11 mouse cellular contexts compared by ENCODE assay signal in genomic region chr5:22511824-22512223, GRCm38 (mm10). TPM values are rescaled to one million over a fixed set of nuclear protein-coding genes. Genes with fewer than 3 reads are reported as not detected.
A peak's percentile ranks its signal among the peaks of the same experiment; 100 is the strongest.
DNase-seq lines count a peak whose midpoint lies in the region; ATAC-seq and TF ChIP-seq lines count a peak whose summit lies in the region.
"Had no signal": no experiment of that assay in that cellular context is flagged by ENCODE, and none has a peak within 500 bp of the region (broad histone marks: within the 10 kb centered on the region; RNA-seq: fewer than 3 reads in every experiment).

No protein-coding gene starts in this region.

- H3K27me3 ChIP-seq in heart, adult 2 months (ENCODE audit: control insufficient read depth, insufficient read depth, low read length) = no peaks in the 10 kb centered on the region
- H3K27me3 ChIP-seq in midbrain, embryonic 14.5 days (ENCODE audit: control insufficient read depth, insufficient read depth, low read length) = no peaks in the 10 kb centered on the region
- no peaks in the 10 kb centered on the region for H3K27me3 ChIP-seq in midbrain, embryonic 10.5 days (ENCODE audit: low read depth, poor library complexity, severe bottlenecking)
- no peaks in the 10 kb centered on the region for H3K27me3 ChIP-seq in stomach, postnatal 0 days (ENCODE audit: control insufficient read depth, insufficient read depth, low read length)
- H3K27me3 ChIP-seq: embryonic facial prominence, embryonic 13.5 days; limb, embryonic 13.5 days had no signal

- no peak overlapping the region for H3K9ac ChIP-seq in heart, adult 2 months (ENCODE audit: low read depth, low read length)
- H3K9ac ChIP-seq in midbrain, embryonic 14.5 days (replicated peaks; ENCODE audit: low read length) = no peak overlapping the region
- no peak overlapping the region for H3K9ac ChIP-seq in stomach, postnatal 0 days (ENCODE audit: low read length)
- H3K9ac ChIP-seq: embryonic facial prominence, embryonic 13.5 days; limb, embryonic 13.5 days had no signal

- TF ChIP-seq EP300 in heart, adult 2 months (IDR thresholded peaks at IDR 0.05; ENCODE audit: insufficient read depth, low read depth, low read length) = no peak
- no peak for TF ChIP-seq EP300 in stomach, postnatal 0 days (optimal IDR thresholded peaks at IDR 0.05)

- TF ChIP-seq CTCF in heart, adult 2 months (IDR thresholded peaks at IDR 0.05) = peak; percentile 73
- peak; percentile 72 for TF ChIP-seq CTCF in stomach, postnatal 0 days (IDR thresholded peaks at IDR 0.05; ENCODE audit: low read depth)

- no peaks in the 10 kb centered on the region for H3K79me2 ChIP-seq in heart, adult 2 months (replicated peaks; ENCODE audit: control insufficient read depth, insufficient read depth, low read length)

- no peaks in the 10 kb centered on the region for H3K36me3 ChIP-seq in heart, adult 2 months (ENCODE audit: control insufficient read depth, insufficient read depth, low read length)
- H3K36me3 ChIP-seq in midbrain, embryonic 14.5 days (ENCODE audit: control insufficient read depth, insufficient read depth, low read length) = peaks cover 3% of the 10 kb centered on the region; the same call in 1 of the 2 replicates
- H3K36me3 ChIP-seq in midbrain, embryonic 10.5 days = peaks cover 14% of the 10 kb centered on the region
- peaks cover 3% of the 10 kb centered on the region; the same call in 1 of the 2 replicates for H3K36me3 ChIP-seq in stomach, postnatal 0 days (ENCODE audit: control insufficient read depth, insufficient read depth, low read length)

- no peak overlapping the region for H3K4me2 ChIP-seq in midbrain, embryonic 14.5 days (ENCODE audit: low read length)
- no peak overlapping the region for H3K4me2 ChIP-seq in stomach, postnatal 0 days (replicated peaks; ENCODE audit: low read depth)
- H3K4me2 ChIP-seq: embryonic facial prominence, embryonic 13.5 days; limb, embryonic 13.5 days had no signal

- no peak for DNase-seq in heart, adult 2 months
- DNase-seq in heart, adult 18-20 months = no peak
- peak; percentile 86 for DNase-seq in midbrain, embryonic 14.5 days
- DNase-seq in midbrain, embryonic 10.5 days (ENCODE audit: low spot score) = no peak
- peak; percentile 14 for DNase-seq in embryo, embryonic 10 days (ENCODE audit: low spot score)
- DNase-seq in stomach, postnatal 0 days (ENCODE audit: low spot score) = no peak
- no peak for DNase-seq in urinary bladder, postnatal 36 days (ENCODE audit: low spot score in 2 of 2)
- no peak for DNase-seq in spleen, adult 12 weeks (ENCODE audit: low spot score)
- DNase-seq: heart, adult 11 months had no signal

- no peak for TF ChIP-seq POLR2A in heart, adult 2 months (IDR thresholded peaks at IDR 0.05; ENCODE audit: insufficient read depth, low read depth, low read length)

- H3K27ac ChIP-seq in heart, adult 2 months = no peak overlapping the region
- H3K27ac ChIP-seq in midbrain, embryonic 14.5 days (replicated peaks; ENCODE audit: low read depth, low read length) = no peak overlapping the region
- no peak overlapping the region for H3K27ac ChIP-seq in midbrain, embryonic 10.5 days (replicated peaks)
- H3K27ac ChIP-seq in stomach, postnatal 0 days (replicated peaks) = no peak overlapping the region
- H3K27ac ChIP-seq: embryonic facial prominence, embryonic 13.5 days; limb, embryonic 13.5 days had no signal

- 43% methylated on average over 8 of the region's 8 CpGs for WGBS in heart, adult 2 months
- 76% methylated on average over 8 of the region's 8 CpGs for WGBS in midbrain, embryonic 14.5 days
- 90% methylated on average over 8 of the region's 8 CpGs for WGBS in midbrain, embryonic 10.5 days
- WGBS in stomach, postnatal 0 days = 52% methylated on average over 8 of the region's 8 CpGs

- no peaks in the 10 kb centered on the region; the same call in 1 of the 2 replicates for H3K4me1 ChIP-seq in heart, adult 2 months (ENCODE audit: control insufficient read depth, insufficient read depth, low read length)
- no peaks in the 10 kb centered on the region for H3K4me1 ChIP-seq in midbrain, embryonic 14.5 days (ENCODE audit: control insufficient read depth, insufficient read depth, low read length)
- H3K4me1 ChIP-seq in midbrain, embryonic 10.5 days = no peaks in the 10 kb centered on the region
- no peaks in the 10 kb centered on the region for H3K4me1 ChIP-seq in stomach, postnatal 0 days (replicated peaks; ENCODE audit: control insufficient read depth, insufficient read depth)
- H3K4me1 ChIP-seq: embryonic facial prominence, embryonic 13.5 days; limb, embryonic 13.5 days had no signal

- H3K4me3 ChIP-seq in heart, adult 2 months = no peak overlapping the region
- no peak overlapping the region for H3K4me3 ChIP-seq in midbrain, embryonic 14.5 days (replicated peaks; ENCODE audit: low read depth, low read length)
- no peak overlapping the region for H3K4me3 ChIP-seq in midbrain, embryonic 10.5 days
- H3K4me3 ChIP-seq in stomach, postnatal 0 days (ENCODE audit: low read depth, low read length) = no peak overlapping the region
- H3K4me3 ChIP-seq: embryonic facial prominence, embryonic 13.5 days; limb, embryonic 13.5 days had no signal

- no peak for ATAC-seq in midbrain, embryonic 14.5 days (ENCODE audit: low FRiP score, low TSS enrichment)
- no peak for ATAC-seq in stomach, postnatal 0 days (ENCODE audit: low FRiP score, low TSS enrichment)

- intact Hi-C loops in heart, adult 2 months (cut with DNase I) = no loop called here

- no peaks in the 10 kb centered on the region for H3K9me3 ChIP-seq in midbrain, embryonic 14.5 days (ENCODE audit: control insufficient read depth, low read length)
- no peaks in the 10 kb centered on the region for H3K9me3 ChIP-seq in midbrain, embryonic 10.5 days (replicated peaks)
- no peaks in the 10 kb centered on the region for H3K9me3 ChIP-seq in stomach, postnatal 0 days (ENCODE audit: control insufficient read depth, low read length)
- H3K9me3 ChIP-seq: embryonic facial prominence, embryonic 13.5 days; limb, embryonic 13.5 days had no signal

RNA-seq across cellular contexts. Expression of gene Orc5, which starts 38.4 kb away (rescaled TPM):
- total RNA-seq in heart, adult 2 months (2021) = 1 to 10 TPM; 7.7 TPM
- 4.0 TPM in 2 replicates for polyA plus RNA-seq in heart, adult 2 months (2012; rRNA removed)
- total RNA-seq in heart, adult 18-20 months (2021) = 10 to 100 TPM in 1 of 2 experiments, 1 to 10 TPM in 1; 8.3 to 10.1 TPM
- 35.8 and 41.6 TPM in 2 replicates for polyA plus RNA-seq in midbrain, embryonic 14.5 days (2014; fragmentation: Nextera tagmentation; extraction: Ambion mirVana)
- 51.1 and 52.3 TPM in 2 replicates for polyA plus RNA-seq in midbrain, embryonic 10.5 days (2016; fragmentation: Nextera tagmentation; extraction: Ambion mirVana)
- polyA plus RNA-seq in stomach, postnatal 0 days (2015; fragmentation: Nextera tagmentation; extraction: Ambion mirVana) = 21.2 and 21.6 TPM in 2 replicates

Comparison
In these comparisons a context has a peak if more than half of its experiments do, and no peak if none do; other contexts are left out.
1. DNase-seq: peak in midbrain, embryonic 14.5 days (single experiment) and embryo, embryonic 10 days (single experiment); none in heart, adult 2 months (0 of 2), heart, adult 18-20 months (0 of 2), midbrain, embryonic 10.5 days (single experiment), stomach, postnatal 0 days (single experiment), urinary bladder, postnatal 36 days (0 of 2) and spleen, adult 12 weeks (single experiment).